Mouse (Mus musculus) cerebral cortex, adult 2 months (tissue): ENCODE measurements around the gene Mrpl11.

Experiments used
- WGBS: fragments of 180-500 bp; shearing (Covaris S2); methylation state at CpG from one replicate; pipeline ENCODE4 v1.1.7; 2018; 5-methylcytosine and 5-hydroxymethylcytosine counted together

Mrpl11 gene

GRCm38 (mm10) chr19:4994043-4994442 is 32.1 kb downstream of the Mrpl11 start:
- WGBS = 27% methylated on average over 5 of the region's 5 CpGs

DNA sequence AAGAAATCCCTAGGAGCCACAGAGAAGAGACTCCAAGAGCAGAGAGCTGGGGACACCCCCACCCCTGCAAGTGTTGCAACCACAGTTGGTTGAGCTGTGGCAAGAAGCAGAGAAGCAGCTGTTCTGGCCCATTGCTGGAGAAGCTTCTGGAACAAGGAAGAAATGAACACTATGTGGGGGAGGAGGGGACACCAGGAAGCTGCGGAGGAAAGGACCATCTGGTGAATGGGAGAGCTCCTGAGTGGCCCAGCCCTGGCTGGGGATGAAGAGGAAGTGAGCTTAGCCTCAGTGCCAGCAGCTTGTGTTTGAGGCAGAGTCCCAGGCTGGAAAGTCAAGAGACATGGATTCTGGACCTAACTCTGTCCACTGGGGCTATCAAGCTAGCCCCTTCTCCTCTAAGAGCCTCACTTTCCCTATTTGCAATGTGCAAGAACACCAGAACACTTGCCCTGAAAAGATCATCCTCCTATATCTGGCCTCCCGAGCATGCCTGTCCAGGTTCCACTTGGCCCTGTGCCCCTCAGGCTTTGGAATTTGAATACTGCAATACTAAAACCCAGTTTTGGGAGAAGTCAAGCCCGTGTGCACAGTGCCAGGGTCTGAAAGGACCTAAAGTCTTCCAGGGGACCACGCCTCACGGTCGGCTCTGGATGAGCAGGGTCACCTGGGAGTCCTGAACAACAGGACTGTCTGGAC is 37.6 kb downstream of the Mrpl11 start:
- 64% methylated on average over 6 of the region's 6 CpGs for WGBS

- WGBS = under 1% methylated on average over 39 of the region's 39 CpGs
These were observed 39.9 kb downstream of the Mrpl11 start for GRCm38 (mm10) chr19:5001666-5002406.

GRCm38 (mm10) chr19:5003644-5004043 is 41.7 kb downstream of the Mrpl11 start:
- 64% methylated on average over 2 of the region's 2 CpGs for WGBS

- 80% methylated on average over 4 of the region's 4 CpGs for whole genome bisulfite sequencing
These were observed 43.0 kb downstream of the Mrpl11 start for GRCm38 (mm10) chr19:5004925-5005324.

DNA sequence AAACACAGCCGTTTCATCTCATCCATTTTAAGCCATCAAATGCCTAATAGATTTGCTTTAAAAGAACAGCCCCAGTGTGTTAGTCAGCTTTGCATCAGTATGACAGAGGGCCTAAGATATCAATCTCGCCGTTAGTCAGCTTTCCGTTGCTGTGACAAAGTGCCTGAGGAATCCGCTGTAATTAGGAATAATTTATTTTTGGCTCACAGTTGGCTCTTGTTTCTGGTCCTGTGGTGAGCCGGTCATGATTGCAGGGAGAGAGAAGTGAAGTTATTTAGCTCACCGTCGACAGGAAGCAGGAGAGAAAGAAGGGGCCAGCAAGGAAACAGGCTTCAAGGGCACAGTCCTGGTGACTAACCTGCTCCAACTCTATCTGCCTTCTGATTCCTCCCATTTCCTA is 51.2 kb downstream of the Mrpl11 start:
- 58% methylated on average over 8 of the region's 8 CpGs for WGBS

DNA sequence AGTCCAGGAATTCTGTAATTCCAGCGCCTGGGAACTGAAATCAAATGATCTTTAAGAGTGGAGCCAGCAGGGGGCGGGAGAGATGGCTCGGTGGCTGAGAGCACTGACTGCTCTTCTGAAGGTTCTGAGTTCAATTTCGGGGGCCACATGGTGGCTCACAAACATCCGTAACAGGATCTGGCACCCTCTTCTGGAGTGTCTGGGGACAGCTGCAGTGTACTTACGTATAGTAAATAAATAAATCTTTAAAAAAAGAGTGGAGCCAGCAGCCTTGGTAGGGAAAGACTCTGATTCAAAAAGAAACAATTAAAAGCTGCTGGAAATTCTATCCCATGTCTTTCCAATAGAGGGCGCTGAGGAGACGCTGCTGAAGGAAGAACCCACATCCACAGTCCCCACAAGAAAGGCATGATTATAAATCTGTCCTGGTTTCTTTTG is 53.0 kb downstream of the Mrpl11 start:
- WGBS = 6% methylated on average over 8 of the region's 8 CpGs

DNA sequence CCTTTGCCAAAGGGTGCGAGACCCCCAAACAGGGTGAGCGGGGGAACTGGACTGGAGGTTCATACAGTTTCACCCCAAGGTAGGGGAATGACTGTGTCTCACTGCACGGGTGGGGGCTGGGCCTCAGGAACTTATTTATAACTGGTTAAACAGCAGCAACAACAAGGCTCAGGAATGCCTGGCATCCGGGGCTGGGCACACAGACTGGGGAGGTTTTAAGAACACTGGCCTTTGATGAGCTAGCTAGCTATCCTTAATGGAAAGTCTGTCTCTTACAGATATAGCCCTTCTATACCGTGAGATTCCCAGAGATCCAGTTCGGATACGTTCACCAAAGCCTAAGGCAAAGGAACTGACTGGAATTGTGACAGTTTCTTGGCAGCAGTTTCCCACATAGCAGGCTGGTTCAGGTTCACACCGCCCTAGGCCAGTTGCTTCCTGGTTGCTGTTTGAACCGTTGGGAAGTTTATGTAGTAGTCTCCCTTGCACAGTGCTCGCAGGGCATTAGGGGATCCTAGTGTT is 54.3 kb downstream of the Mrpl11 start:
- WGBS = 34% methylated on average over 10 of the region's 10 CpGs
